Mouse (Mus musculus): ENCODE measurements at regions not wholly inside any gene's neighbourhood (a gene's known extent, or its start where the extent isn't known, plus 50 kb on each side); places are given as distances from the start of the nearest gene placed in this dataset.

- no peak overlapping the region for H3K4me2 ChIP-seq
- H3K9ac ChIP-seq: no peak overlapping the region
- ATAC-seq (ENCODE audit: extremely low read depth, insufficient number of reproducible peaks, low FRiP score, low TSS enrichment): no peak
- no peaks in the 10 kb centered on the region for H3K36me3 ChIP-seq
- H3K9me3 ChIP-seq: no peaks in the 10 kb centered on the region
- WGBS: 77% methylated on average over 6 of the region's 6 CpGs
- no peak overlapping the region for H3K27ac ChIP-seq (replicated peaks)
- H3K4me3 ChIP-seq: no peak overlapping the region
- H3K27me3 ChIP-seq (replicated peaks): no peaks in the 10 kb centered on the region
- peaks cover 9% of the 10 kb centered on the region for H3K4me1 ChIP-seq
These were observed 208.7 kb downstream of the 4933412E24Rik start for GRCm38 (mm10) chr15:59807723-59808122.

- no peaks in the 10 kb centered on the region for H3K4me1 ChIP-seq
- no peaks in the 10 kb centered on the region for H3K36me3 ChIP-seq
- no peak overlapping the region for H3K4me2 ChIP-seq
- no peak overlapping the region for H3K9ac ChIP-seq
- H3K4me3 ChIP-seq: no peak overlapping the region
- 90% methylated on average over 2 of the region's 2 CpGs for WGBS
- H3K27me3 ChIP-seq (replicated peaks): no peaks in the 10 kb centered on the region
- ATAC-seq (ENCODE audit: extremely low read depth, insufficient number of reproducible peaks, low FRiP score, low TSS enrichment): no peak
- H3K9me3 ChIP-seq: no peaks in the 10 kb centered on the region
- no peak overlapping the region for H3K27ac ChIP-seq (replicated peaks)
These were observed 210.6 kb downstream of the 4933412E24Rik start for GRCm38 (mm10) chr15:59805771-59806170.

- H3K9ac ChIP-seq: no peak overlapping the region
- H3K36me3 ChIP-seq: no peaks in the 10 kb centered on the region
- WGBS: 77% methylated on average over 2 of the region's 2 CpGs
- no peak overlapping the region for H3K4me2 ChIP-seq
- H3K9me3 ChIP-seq: no peaks in the 10 kb centered on the region
- H3K27me3 ChIP-seq (replicated peaks): no peaks in the 10 kb centered on the region
- no peaks in the 10 kb centered on the region for H3K4me1 ChIP-seq
- no peak for ATAC-seq (ENCODE audit: extremely low read depth, insufficient number of reproducible peaks, low FRiP score, low TSS enrichment)
- no peak overlapping the region for H3K4me3 ChIP-seq
- no peak overlapping the region for H3K27ac ChIP-seq (replicated peaks)
These were observed 211.6 kb downstream of the 4933412E24Rik start for GRCm38 (mm10) chr15:59804821-59805220.

- Histone ChIP-seq H3K27ac (replicated peaks) (no peak overlapping the region), H3K9ac (no peak overlapping the region), H3K27me3 (replicated peaks) (no peaks in the 10 kb centered on the region), H3K36me3 (no peaks in the 10 kb centered on the region), H3K4me3 (no peak overlapping the region), H3K9me3 (no peaks in the 10 kb centered on the region), H3K4me2 (no peak overlapping the region), H3K4me1 (no peaks in the 10 kb centered on the region)
- 75% methylated on average over 7 of the region's 7 CpGs for WGBS
- ATAC-seq (ENCODE audit: extremely low read depth, insufficient number of reproducible peaks, low FRiP score, low TSS enrichment): no peak
These were observed 212.0 kb downstream of the 4933412E24Rik start for GRCm38 (mm10) chr15:59804394-59804793.

GRCm38 (mm10) chr15:59802276-59802675 lies 214.1 kb downstream of the 4933412E24Rik start:
- Histone ChIP-seq H3K4me2 (no peak overlapping the region), H3K4me1 (peaks cover 6% of the 10 kb centered on the region; the same call in 1 of the 2 replicates), H3K9ac (no peak overlapping the region), H3K9me3 (no peaks in the 10 kb centered on the region), H3K36me3 (no peaks in the 10 kb centered on the region), H3K4me3 (no peak overlapping the region), H3K27ac (replicated peaks) (no peak overlapping the region), H3K27me3 (replicated peaks) (no peaks in the 10 kb centered on the region)
- WGBS: 79% methylated on average over 7 of the region's 7 CpGs
- no peak for ATAC-seq (ENCODE audit: extremely low read depth, insufficient number of reproducible peaks, low FRiP score, low TSS enrichment)

- no peak overlapping the region for H3K9ac ChIP-seq
- H3K4me2 ChIP-seq: no peak overlapping the region
- no peaks in the 10 kb centered on the region for H3K36me3 ChIP-seq
- no peak overlapping the region for H3K27ac ChIP-seq (replicated peaks)
- H3K4me3 ChIP-seq: no peak overlapping the region
- peaks cover 30% of the 10 kb centered on the region for H3K4me1 ChIP-seq
- WGBS: 77% methylated on average over 3 of the region's 3 CpGs
- no peaks in the 10 kb centered on the region for H3K27me3 ChIP-seq (replicated peaks)
- ATAC-seq (ENCODE audit: extremely low read depth, insufficient number of reproducible peaks, low FRiP score, low TSS enrichment): no peak
- no peaks in the 10 kb centered on the region for H3K9me3 ChIP-seq
These were observed 217.1 kb downstream of the 4933412E24Rik start for GRCm38 (mm10) chr15:59799124-59799815.

GRCm38 (mm10) chr15:59798486-59798885 lies 217.9 kb downstream of the 4933412E24Rik start:
- peaks cover 30% of the 10 kb centered on the region for H3K4me1 ChIP-seq
- H3K36me3 ChIP-seq: no peaks in the 10 kb centered on the region
- H3K4me3 ChIP-seq: no peak overlapping the region
- no peak for ATAC-seq (ENCODE audit: extremely low read depth, insufficient number of reproducible peaks, low FRiP score, low TSS enrichment)
- H3K27ac ChIP-seq (replicated peaks): no peak overlapping the region
- no peaks in the 10 kb centered on the region for H3K9me3 ChIP-seq
- no peaks in the 10 kb centered on the region for H3K27me3 ChIP-seq (replicated peaks)
- no peak overlapping the region for H3K4me2 ChIP-seq
- no peak overlapping the region for H3K9ac ChIP-seq

GRCm38 (mm10) chr15:59795717-59796116 lies 220.7 kb downstream of the 4933412E24Rik start:
- Histone ChIP-seq H3K4me2 (peak overlapping the region; percentile 46), H3K9me3 (no peaks in the 10 kb centered on the region), H3K4me3 (no peak overlapping the region), H3K27ac (replicated peaks) (peak overlapping the region; percentile 76), H3K27me3 (replicated peaks) (no peaks in the 10 kb centered on the region), H3K36me3 (no peaks in the 10 kb centered on the region), H3K4me1 (peaks cover 30% of the 10 kb centered on the region), H3K9ac (no peak overlapping the region)
- 26% methylated on average over 5 of the region's 5 CpGs for WGBS
- ATAC-seq (ENCODE audit: extremely low read depth, insufficient number of reproducible peaks, low FRiP score, low TSS enrichment): no peak; the same call in 1 of the 2 replicates

- Histone ChIP-seq H3K9me3 (no peaks in the 10 kb centered on the region), H3K4me3 (no peak overlapping the region), H3K27ac (replicated peaks) (0 out of 2 replicates have a peak overlapping the region, but pooled peaks have one; percentile 76), H3K4me1 (peaks cover 30% of the 10 kb centered on the region), H3K27me3 (replicated peaks) (no peaks in the 10 kb centered on the region), H3K9ac (no peak overlapping the region), H3K4me2 (no peak overlapping the region), H3K36me3 (no peaks in the 10 kb centered on the region)
- no peak for ATAC-seq (ENCODE audit: extremely low read depth, insufficient number of reproducible peaks, low FRiP score, low TSS enrichment)
- 89% methylated on average over 6 of the region's 6 CpGs for WGBS
These were observed 221.5 kb downstream of the 4933412E24Rik start for GRCm38 (mm10) chr15:59794871-59795270.

GRCm38 (mm10) chr15:59786706-59787425 lies 229.5 kb downstream of the 4933412E24Rik start:
- ATAC-seq (ENCODE audit: extremely low read depth, insufficient number of reproducible peaks, low FRiP score, low TSS enrichment): no peak
- peaks cover 6% of the 10 kb centered on the region; the same call in 1 of the 2 replicates for H3K27me3 ChIP-seq (replicated peaks)
- H3K36me3 ChIP-seq: no peaks in the 10 kb centered on the region
- peaks cover 20% of the 10 kb centered on the region for H3K4me1 ChIP-seq
- 80% methylated on average over 4 of the region's 4 CpGs for WGBS
- H3K9me3 ChIP-seq: peaks cover 10% of the 10 kb centered on the region
- H3K4me2 ChIP-seq: no peak overlapping the region
- H3K9ac ChIP-seq: no peak overlapping the region
- H3K27ac ChIP-seq (replicated peaks): no peak overlapping the region
- no peak overlapping the region for H3K4me3 ChIP-seq

- H3K36me3 ChIP-seq: no peaks in the 10 kb centered on the region
- no peak overlapping the region for H3K9ac ChIP-seq
- peaks cover 20% of the 10 kb centered on the region for H3K4me1 ChIP-seq
- no peak for ATAC-seq (ENCODE audit: extremely low read depth, insufficient number of reproducible peaks, low FRiP score, low TSS enrichment)
- no peak overlapping the region for H3K27ac ChIP-seq (replicated peaks)
- H3K4me3 ChIP-seq: no peak overlapping the region
- 77% methylated on average over 5 of the region's 5 CpGs for WGBS
- peaks cover 10% of the 10 kb centered on the region for H3K9me3 ChIP-seq
- H3K27me3 ChIP-seq (replicated peaks): peaks cover 6% of the 10 kb centered on the region; the same call in 1 of the 2 replicates
- H3K4me2 ChIP-seq: no peak overlapping the region
These were observed 230.4 kb downstream of the 4933412E24Rik start for GRCm38 (mm10) chr15:59785981-59786380.
